Mouse (Mus musculus): ENCODE measurements around the gene Acap2. TPM values are rescaled to one million over a fixed set of nuclear protein-coding genes. Genes with fewer than 3 reads are reported as not detected.

Acap2 gene
- total and polyA plus RNA-seq, 3 experiments: 5.4 to 52.9 (median 35.8) TPM

DNA sequence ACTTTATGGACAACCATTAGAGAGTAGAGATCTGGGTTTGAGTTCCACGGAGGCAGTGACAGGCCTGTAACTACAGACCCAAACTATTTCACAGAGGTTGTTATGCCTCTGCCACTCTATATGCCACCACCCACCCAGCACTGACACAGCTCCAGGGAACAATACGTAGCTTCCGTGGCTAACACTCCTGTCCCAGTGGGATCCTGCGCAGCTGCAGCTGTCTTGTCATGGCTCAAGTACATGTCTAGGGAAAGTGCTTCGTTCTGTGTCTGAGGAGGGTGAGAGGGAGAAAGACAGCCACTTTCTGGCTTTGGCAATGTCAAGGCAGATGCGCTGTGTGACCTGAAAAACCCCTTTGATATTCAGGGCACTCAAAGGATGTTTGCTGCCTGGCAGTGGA, 12.4 kb upstream of the Acap2 start:
- DNase-seq (ENCODE audit: low spot score) (no peak), ATAC-seq (ENCODE audit: extremely low read depth, insufficient number of reproducible peaks, low FRiP score, poor library complexity, severe bottlenecking) (no peak)
- H3K27me3 ChIP-seq (ENCODE audit: insufficient read depth, low read length): peaks cover 43% of the 10 kb centered on the region
- no peak overlapping the region for H3K4me3 ChIP-seq (ENCODE audit: low read depth, low read length)
- peaks cover 4% of the 10 kb centered on the region; the same call in 1 of the 2 replicates for H3K4me1 ChIP-seq (ENCODE audit: insufficient read depth, low read depth, low read length)
- no peaks in the 10 kb centered on the region for H3K36me3 ChIP-seq (replicated peaks)
- no peak for TF ChIP-seq CTCF (IDR thresholded peaks at IDR 0.05; ENCODE audit: low read depth, low read length)
- no peak for TF ChIP-seq GATA2 (IDR thresholded peaks at IDR 0.05; ENCODE audit: borderline replicate concordance, low read depth, low read length)
- no peak for TF ChIP-seq POLR2AphosphoS5 (IDR thresholded peaks at IDR 0.05; ENCODE audit: insufficient replicate concordance, low read depth, low read length)
- no peak for TF ChIP-seq TAL1 (conservative IDR thresholded peaks at IDR 0.05; ENCODE audit: low read depth, low read length)
- TF ChIP-seq GATA1 (IDR thresholded peaks at IDR 0.05; ENCODE audit: borderline replicate concordance, low read length): no peak
- H3K9me3 ChIP-seq (replicated peaks): peaks cover 12% of the 10 kb centered on the region

DNA sequence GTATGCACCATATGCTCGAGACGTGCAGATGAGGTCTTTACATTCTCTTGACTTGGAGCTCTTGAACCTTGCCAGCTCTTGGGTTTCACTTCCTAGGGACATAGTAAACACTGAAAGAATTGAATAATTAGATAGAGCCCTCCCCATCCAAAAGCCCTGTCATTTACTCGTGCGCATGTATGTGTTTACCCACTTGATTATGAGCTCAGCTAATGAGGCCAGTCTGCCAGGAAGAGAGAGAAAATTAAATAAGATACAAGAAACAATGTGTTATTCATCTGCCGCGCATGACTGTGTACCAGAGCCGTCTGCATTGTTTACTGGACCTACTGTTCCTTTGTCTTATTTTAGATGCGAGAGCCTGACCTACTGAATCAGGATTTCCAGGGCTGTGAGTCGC, 10.5 kb upstream of the Acap2 start:
- DNase-seq (ENCODE audit: low spot score): no peak
- H3K36me3 ChIP-seq (replicated peaks): no peaks in the 10 kb centered on the region
- no peak overlapping the region for H3K4me3 ChIP-seq (ENCODE audit: low read depth, low read length)
- H3K4me1 ChIP-seq (ENCODE audit: insufficient read depth, low read depth, low read length): peaks cover 4% of the 10 kb centered on the region; the same call in 1 of the 2 replicates
- no peak for TF ChIP-seq GATA1 (IDR thresholded peaks at IDR 0.05; ENCODE audit: borderline replicate concordance, low read length)
- TF ChIP-seq GATA2 (IDR thresholded peaks at IDR 0.05; ENCODE audit: borderline replicate concordance, low read depth, low read length): no peak
- no peak for TF ChIP-seq CTCF (IDR thresholded peaks at IDR 0.05; ENCODE audit: low read depth, low read length)
- no peak for TF ChIP-seq TAL1 (conservative IDR thresholded peaks at IDR 0.05; ENCODE audit: low read depth, low read length)
- no peak for TF ChIP-seq POLR2AphosphoS5 (IDR thresholded peaks at IDR 0.05; ENCODE audit: insufficient replicate concordance, low read depth, low read length)
- no peak for ATAC-seq (ENCODE audit: extremely low read depth, insufficient number of reproducible peaks, low FRiP score, poor library complexity, severe bottlenecking)
- peaks cover 10% of the 10 kb centered on the region for H3K9me3 ChIP-seq (replicated peaks)
- H3K27me3 ChIP-seq (ENCODE audit: insufficient read depth, low read length): peaks cover 47% of the 10 kb centered on the region

DNA sequence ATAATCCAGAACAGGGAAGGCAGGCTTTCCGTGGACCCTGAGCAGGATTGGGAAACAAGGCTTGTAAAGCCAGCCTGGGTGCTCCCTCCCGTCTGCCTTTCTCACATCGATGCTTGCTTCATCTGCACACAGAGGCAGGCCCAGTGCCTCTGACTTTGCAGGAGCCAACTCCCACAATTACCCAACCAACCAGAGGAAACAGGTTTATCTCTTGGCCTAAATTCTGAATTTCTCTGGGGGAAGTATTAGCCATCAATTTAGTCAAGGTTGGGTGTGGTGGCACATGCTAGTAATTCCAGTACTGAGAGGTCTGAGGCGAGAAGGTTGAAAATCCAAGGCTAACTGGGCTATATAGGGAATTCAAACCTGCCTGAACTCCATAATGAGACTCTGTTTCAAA, 9.4 kb upstream of the Acap2 start:
- DNase-seq (ENCODE audit: low spot score): no peak
- Histone ChIP-seq H3K4me3 (ENCODE audit: low read depth, low read length) (no peak overlapping the region), H3K27me3 (ENCODE audit: insufficient read depth, low read length) (peaks cover 49% of the 10 kb centered on the region), H3K9me3 (replicated peaks) (peaks cover 4% of the 10 kb centered on the region; the same call in 1 of the 2 replicates), H3K36me3 (replicated peaks) (no peaks in the 10 kb centered on the region), H3K4me1 (ENCODE audit: insufficient read depth, low read depth, low read length) (peaks cover 4% of the 10 kb centered on the region; the same call in 1 of the 2 replicates)
- TF ChIP-seq CTCF (IDR thresholded peaks at IDR 0.05; ENCODE audit: low read depth, low read length) (no peak), POLR2AphosphoS5 (IDR thresholded peaks at IDR 0.05; ENCODE audit: insufficient replicate concordance, low read depth, low read length) (no peak), GATA2 (IDR thresholded peaks at IDR 0.05; ENCODE audit: borderline replicate concordance, low read depth, low read length) (no peak), GATA1 (IDR thresholded peaks at IDR 0.05; ENCODE audit: borderline replicate concordance, low read length) (no peak), TAL1 (conservative IDR thresholded peaks at IDR 0.05; ENCODE audit: low read depth, low read length) (no peak)
- ATAC-seq (ENCODE audit: extremely low read depth, insufficient number of reproducible peaks, low FRiP score, poor library complexity, severe bottlenecking): no peak

DNA sequence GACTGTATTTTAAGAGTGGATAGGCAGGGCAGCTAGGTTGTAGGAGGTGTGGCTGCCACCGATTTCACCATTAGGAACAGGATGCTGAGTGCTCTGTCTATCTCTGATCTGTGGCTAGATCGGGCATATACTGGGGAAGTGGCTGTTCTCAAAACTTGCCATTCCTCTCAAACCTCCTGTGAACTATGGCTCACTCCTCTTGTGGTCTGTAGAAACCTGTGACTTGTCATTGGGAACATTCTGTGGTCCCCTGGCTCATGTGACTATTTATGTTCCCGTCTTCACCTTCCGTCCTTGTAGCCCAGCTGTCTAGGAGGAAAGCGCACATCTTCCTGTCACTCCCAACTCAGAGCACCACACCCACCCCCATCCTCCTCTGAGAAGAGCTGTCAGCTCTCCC, 8.9 kb upstream of the Acap2 start:
- Histone ChIP-seq H3K4me3 (ENCODE audit: low read depth, low read length) (no peak overlapping the region), H3K36me3 (replicated peaks) (no peaks in the 10 kb centered on the region), H3K9me3 (replicated peaks) (no peaks in the 10 kb centered on the region), H3K4me1 (ENCODE audit: insufficient read depth, low read depth, low read length) (peaks cover 4% of the 10 kb centered on the region; the same call in 1 of the 2 replicates), H3K27me3 (ENCODE audit: insufficient read depth, low read length) (peaks cover 48% of the 10 kb centered on the region)
- no peak for DNase-seq (ENCODE audit: low spot score)
- ATAC-seq (ENCODE audit: extremely low read depth, insufficient number of reproducible peaks, low FRiP score, poor library complexity, severe bottlenecking): no peak; the same call in 1 of the 2 replicates
- TF ChIP-seq CTCF (IDR thresholded peaks at IDR 0.05; ENCODE audit: low read depth, low read length) (no peak), GATA2 (IDR thresholded peaks at IDR 0.05; ENCODE audit: borderline replicate concordance, low read depth, low read length) (no peak), TAL1 (conservative IDR thresholded peaks at IDR 0.05; ENCODE audit: low read depth, low read length) (no peak), GATA1 (IDR thresholded peaks at IDR 0.05; ENCODE audit: borderline replicate concordance, low read length) (no peak), POLR2AphosphoS5 (IDR thresholded peaks at IDR 0.05; ENCODE audit: insufficient replicate concordance, low read depth, low read length) (no peak)

DNA sequence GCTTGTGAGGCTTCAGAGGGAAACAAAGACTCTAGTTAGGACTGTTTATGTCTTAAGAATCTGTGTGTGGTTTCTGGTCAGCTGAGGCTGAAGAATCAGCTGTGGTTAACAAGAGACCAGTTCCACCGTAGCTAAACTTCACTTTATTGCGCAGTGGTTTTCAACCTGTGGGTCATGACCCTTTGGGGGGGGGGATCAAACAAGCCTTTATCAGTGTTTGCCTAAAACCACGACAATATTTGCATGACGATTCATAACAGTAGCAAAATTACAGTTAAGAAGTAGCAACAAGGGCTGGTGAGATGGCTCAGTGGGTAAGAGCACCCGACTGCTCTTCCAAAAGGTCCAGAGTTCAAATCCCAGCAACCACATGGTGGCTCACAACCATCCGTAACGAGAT, 4.7 kb upstream of the Acap2 start:
- peaks cover 31% of the 10 kb centered on the region for H3K27me3 ChIP-seq (ENCODE audit: insufficient read depth, low read length)
- DNase-seq (ENCODE audit: low spot score) (no peak), ATAC-seq (ENCODE audit: extremely low read depth, insufficient number of reproducible peaks, low FRiP score, poor library complexity, severe bottlenecking) (no peak)
- no peaks in the 10 kb centered on the region for H3K36me3 ChIP-seq (replicated peaks)
- TF ChIP-seq GATA2 (IDR thresholded peaks at IDR 0.05; ENCODE audit: borderline replicate concordance, low read depth, low read length) (no peak), TAL1 (conservative IDR thresholded peaks at IDR 0.05; ENCODE audit: low read depth, low read length) (no peak), CTCF (IDR thresholded peaks at IDR 0.05; ENCODE audit: low read depth, low read length) (no peak), GATA1 (IDR thresholded peaks at IDR 0.05; ENCODE audit: borderline replicate concordance, low read length) (no peak), POLR2AphosphoS5 (IDR thresholded peaks at IDR 0.05; ENCODE audit: insufficient replicate concordance, low read depth, low read length) (no peak)
- no peak overlapping the region for H3K4me3 ChIP-seq (ENCODE audit: low read depth, low read length)
- no peaks in the 10 kb centered on the region for H3K9me3 ChIP-seq (replicated peaks)
- peaks cover 9% of the 10 kb centered on the region for H3K4me1 ChIP-seq (ENCODE audit: insufficient read depth, low read depth, low read length)

DNA sequence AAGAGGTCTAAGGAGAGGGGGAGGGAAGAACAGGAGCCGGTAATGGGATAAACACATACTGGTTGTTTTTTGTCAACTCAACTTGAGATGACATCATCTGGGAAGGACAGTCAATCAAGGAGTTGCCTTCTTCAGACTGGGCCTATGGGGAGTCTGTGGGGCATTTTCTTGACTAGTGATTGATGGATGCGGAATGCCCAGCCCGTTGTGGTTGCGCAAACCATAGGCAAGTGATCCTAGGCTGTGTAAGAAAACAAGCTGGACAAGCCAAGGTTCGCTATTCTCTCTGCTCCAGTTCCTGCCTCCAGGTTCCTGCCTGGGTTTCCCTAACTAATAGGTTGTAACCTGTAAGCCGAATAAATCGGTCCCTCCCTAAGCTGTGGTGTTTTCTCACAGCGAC, 4.1 kb upstream of the Acap2 start:
- no peak for TF ChIP-seq GATA2 (IDR thresholded peaks at IDR 0.05; ENCODE audit: borderline replicate concordance, low read depth, low read length)
- no peak for TF ChIP-seq GATA1 (IDR thresholded peaks at IDR 0.05; ENCODE audit: borderline replicate concordance, low read length)
- TF ChIP-seq TAL1 (conservative IDR thresholded peaks at IDR 0.05; ENCODE audit: low read depth, low read length): no peak
- TF ChIP-seq CTCF (IDR thresholded peaks at IDR 0.05; ENCODE audit: low read depth, low read length): no peak
- TF ChIP-seq POLR2AphosphoS5 (IDR thresholded peaks at IDR 0.05; ENCODE audit: insufficient replicate concordance, low read depth, low read length): no peak
- DNase-seq (ENCODE audit: low spot score): no peak
- no peaks in the 10 kb centered on the region for H3K9me3 ChIP-seq (replicated peaks)
- peaks cover 13% of the 10 kb centered on the region for H3K4me1 ChIP-seq (ENCODE audit: insufficient read depth, low read depth, low read length)
- no peak for ATAC-seq (ENCODE audit: extremely low read depth, insufficient number of reproducible peaks, low FRiP score, poor library complexity, severe bottlenecking)
- no peak overlapping the region for H3K4me3 ChIP-seq (ENCODE audit: low read depth, low read length)
- H3K36me3 ChIP-seq (replicated peaks): no peaks in the 10 kb centered on the region
- peaks cover 26% of the 10 kb centered on the region for H3K27me3 ChIP-seq (ENCODE audit: insufficient read depth, low read length)

Data from G1E (cell line).